Mouse (Mus musculus) embryonic facial prominence, embryonic 13.5 days (tissue): ENCODE measurements around the gene Cd59a. TPM values are rescaled to one million over a fixed set of nuclear protein-coding genes. Genes with fewer than 3 reads are reported as not detected.
"Not testable (repeated sequence)": the region's sequence is repeated elsewhere in the genome, so short reads cannot be mapped to it uniquely, and the experiment has no call there.

Experiments used
- ATAC-seq: fragments of 200-750 bp; cut with Nextera tagmentation; 2 replicates; pipeline ENCODE4 v1.8.0; 2017; ENCODE audit warnings: low read depth; ENCODE audit not compliant: insufficient number of reproducible peaks, insufficient read depth, low FRiP score, low TSS enrichment
- H3K27ac ChIP-seq: fragments of 300-500 bp; sonication (generic); 2 replicates; pipeline ENCODE4 v1.5.1; 2015; ENCODE audit warnings: moderate library complexity, mild to moderate bottlenecking, inconsistent platforms
- H3K27me3 ChIP-seq: fragments of 300-500 bp; sonication (generic); 2 replicates; pipeline ENCODE4 v1.6.1; 2015; ENCODE audit warnings: mild to moderate bottlenecking, inconsistent platforms
- H3K36me3 ChIP-seq: fragments of 300-500 bp; sonication (generic); 2 replicates; pipeline ENCODE4 v1.6.1; 2015; ENCODE audit warnings: mild to moderate bottlenecking, inconsistent platforms
- H3K4me1 ChIP-seq: fragments of 300-500 bp; sonication (generic); 2 replicates; pipeline ENCODE4 v1.6.1; 2015; ENCODE audit warnings: inconsistent platforms
- H3K4me2 ChIP-seq: fragments of 300-500 bp; sonication (generic); 2 replicates; pipeline ENCODE4 v1.6.1; 2015; ENCODE audit warnings: moderate library complexity, mild to moderate bottlenecking, inconsistent platforms
- H3K4me3 ChIP-seq: fragments of 300-500 bp; sonication (generic); 2 replicates; pipeline ENCODE4 v1.5.1; 2015; ENCODE audit warnings: mild to moderate bottlenecking, inconsistent platforms
- H3K9ac ChIP-seq: fragments of 300-500 bp; sonication (generic); 2 replicates; pipeline ENCODE4 v1.6.1; 2015; ENCODE audit warnings: mild to moderate bottlenecking, inconsistent platforms
- H3K9me3 ChIP-seq: fragments of 300-500 bp; sonication (generic); 2 replicates; pipeline ENCODE4 v1.6.1; 2016; ENCODE audit warnings: inconsistent platforms
- WGBS: fragments of 180-500 bp; shearing (Covaris S2); methylation state at CpG from one replicate; pipeline ENCODE4 v1.1.7; 2015; ENCODE audit warnings: mixed read lengths; 5-methylcytosine and 5-hydroxymethylcytosine counted together
- polyA plus RNA-seq: library from polyadenylated mRNA; unstranded; fragments of >200 nt; fragmentation: Nextera tagmentation; extraction: Ambion mirVana; gene quantifications from 2 replicates; pipeline ENCODE4 v1.2.1, GENCODE M21; 2015

Gene Cd59a
- 24.1 and 26.1 TPM in 2 replicates for polyA plus RNA-seq

GRCm38 (mm10) chr2:104095741-104096213 is at the start of gene Cd59a:
TSS of gene Cd59a (plus strand) at chr2:104095801.
- peak within 1 kb of the TSS; percentile 71 for H3K27ac ChIP-seq
- H3K4me3 ChIP-seq, result peak within 1 kb of the TSS; percentile 53
- peak within 1 kb of the TSS; percentile 74 for H3K9ac ChIP-seq
- no peaks in the 10 kb centered on the region for H3K27me3 ChIP-seq
- no peaks in the 10 kb centered on the region for H3K36me3 ChIP-seq
- ATAC-seq, result peak; percentile 85
- peaks cover 15% of the 10 kb centered on the region for H3K4me1 ChIP-seq
- 2% methylated on average over 15 of the region's 15 CpGs for WGBS
- no peaks in the 10 kb centered on the region for H3K9me3 ChIP-seq
- peak within 1 kb of the TSS; percentile 74 for H3K4me2 ChIP-seq

GRCm38 (mm10) chr2:104058381-104058780 is 37.2 kb upstream of the Cd59a start:
- Histone ChIP-seq H3K4me3 (no peak overlapping the region), H3K4me1 (no peaks in the 10 kb centered on the region), H3K9me3 (no peaks in the 10 kb centered on the region), H3K27me3 (no peaks in the 10 kb centered on the region), H3K9ac (no peak overlapping the region), H3K27ac (no peak overlapping the region), H3K4me2 (no peak overlapping the region), H3K36me3 (peaks cover 42% of the 10 kb centered on the region)
- no peak for ATAC-seq
- WGBS, result 79% methylated on average over 1 of the region's 1 CpGs

- H3K4me1 ChIP-seq, result no peaks in the 10 kb centered on the region
- no peak overlapping the region for H3K27ac ChIP-seq
- H3K9ac ChIP-seq, result no peak overlapping the region
- H3K36me3 ChIP-seq, result peaks cover 38% of the 10 kb centered on the region
- H3K9me3 ChIP-seq, result no peaks in the 10 kb centered on the region
- H3K27me3 ChIP-seq, result no peaks in the 10 kb centered on the region
- no peak for ATAC-seq
- no peak overlapping the region for H3K4me3 ChIP-seq
- H3K4me2 ChIP-seq, result no peak overlapping the region
- WGBS, result 92% methylated on average over 4 of the region's 4 CpGs
These were observed 36.6 kb upstream of the Cd59a start for GRCm38 (mm10) chr2:104058954-104059353.

GRCm38 (mm10) chr2:104059786-104060185 is 35.8 kb upstream of the Cd59a start:
- Histone ChIP-seq H3K4me2 (no peak overlapping the region), H3K27me3 (no peaks in the 10 kb centered on the region), H3K27ac (no peak overlapping the region), H3K36me3 (peaks cover 30% of the 10 kb centered on the region), H3K9me3 (no peaks in the 10 kb centered on the region), H3K4me3 (no peak overlapping the region), H3K9ac (no peak overlapping the region), H3K4me1 (no peaks in the 10 kb centered on the region)
- 72% methylated on average over 10 of the region's 10 CpGs for WGBS
- ATAC-seq, result no peak

- 94% methylated on average over 6 of the region's 6 CpGs for WGBS
- H3K9me3 ChIP-seq, result no peaks in the 10 kb centered on the region
- no peak overlapping the region for H3K9ac ChIP-seq
- H3K4me3 ChIP-seq, result no peak overlapping the region
- H3K27me3 ChIP-seq, result no peaks in the 10 kb centered on the region
- H3K4me1 ChIP-seq, result no peaks in the 10 kb centered on the region
- H3K4me2 ChIP-seq, result no peak overlapping the region
- no peak for ATAC-seq
- peaks cover 21% of the 10 kb centered on the region for H3K36me3 ChIP-seq
- no peak overlapping the region for H3K27ac ChIP-seq
These were observed 34.6 kb upstream of the Cd59a start for GRCm38 (mm10) chr2:104060996-104061395.

- Histone ChIP-seq H3K4me1 (no peaks in the 10 kb centered on the region), H3K9ac (no peak overlapping the region), H3K9me3 (no peaks in the 10 kb centered on the region), H3K27ac (no peak overlapping the region), H3K27me3 (no peaks in the 10 kb centered on the region), H3K36me3 (peaks cover 21% of the 10 kb centered on the region), H3K4me3 (no peak overlapping the region), H3K4me2 (no peak overlapping the region)
- no peak for ATAC-seq
These were observed 32.9 kb upstream of the Cd59a start for GRCm38 (mm10) chr2:104062665-104063064.

- no peaks in the 10 kb centered on the region for H3K4me1 ChIP-seq
- H3K9me3 ChIP-seq, result no peaks in the 10 kb centered on the region
- no peak for ATAC-seq
- H3K4me3 ChIP-seq, result no peak overlapping the region
- H3K27me3 ChIP-seq, result no peaks in the 10 kb centered on the region
- H3K4me2 ChIP-seq, result no peak overlapping the region
- no peak overlapping the region for H3K9ac ChIP-seq
- WGBS, result 91% methylated on average over 2 of the region's 2 CpGs
- peaks cover 13% of the 10 kb centered on the region for H3K36me3 ChIP-seq
- H3K27ac ChIP-seq, result no peak overlapping the region
These were observed 31.4 kb upstream of the Cd59a start for GRCm38 (mm10) chr2:104064152-104064551.

GRCm38 (mm10) chr2:104065526-104065925 is 30.1 kb upstream of the Cd59a start, which contains the start of gene Gm10912:
TSS of gene Gm10912 (plus strand) at chr2:104065826.
- not testable (repeated sequence) for H3K9me3 ChIP-seq, H3K9ac ChIP-seq, H3K4me3 ChIP-seq, H3K27me3 ChIP-seq, H3K27ac ChIP-seq, H3K4me1 ChIP-seq, H3K4me2 ChIP-seq, ATAC-seq
- 85% methylated on average over 6 of the region's 6 CpGs for WGBS
- H3K36me3 ChIP-seq, result peaks cover 13% of the 10 kb centered on the region

- H3K27me3 ChIP-seq, H3K9me3 ChIP-seq, H3K4me1 ChIP-seq, H3K9ac ChIP-seq, H3K27ac ChIP-seq, H3K4me2 ChIP-seq, ATAC-seq, H3K36me3 ChIP-seq, H3K4me3 ChIP-seq: not testable (repeated sequence)
- 88% methylated on average over 7 of the region's 7 CpGs for WGBS
These were observed 27.2 kb upstream of the Cd59a start, which contains the start of gene Gm10799 for GRCm38 (mm10) chr2:104068450-104068849. TSS of gene Gm10799 (minus strand) at chr2:104068550.

- H3K27ac ChIP-seq, result peak within 1 kb of the TSS; percentile 64
- peak within 1 kb of the TSS; percentile 46 for H3K4me3 ChIP-seq
- peak; percentile 84 for ATAC-seq
- peak within 1 kb of the TSS; percentile 62 for H3K4me2 ChIP-seq
- peaks cover 10% of the 10 kb centered on the region; the same call in 1 of the 2 replicates for H3K4me1 ChIP-seq
- 0 out of 2 replicates have a peak, but pooled peaks cover 6% of the 10 kb centered on the region for H3K9me3 ChIP-seq
- no peaks in the 10 kb centered on the region for H3K27me3 ChIP-seq
- WGBS, result 5% methylated on average over 13 of the region's 13 CpGs
- peak within 1 kb of the TSS; percentile 65 for H3K9ac ChIP-seq
- H3K36me3 ChIP-seq, result peaks cover 6% of the 10 kb centered on the region; the same call in 1 of the 2 replicates
These were observed 25.9 kb upstream of the Cd59a start, which contains the start of gene Cd59b for GRCm38 (mm10) chr2:104069704-104070185. TSS of gene Cd59b (plus strand) at chr2:104069849.

- not testable (repeated sequence) for H3K4me2 ChIP-seq, ATAC-seq
These were observed 17.3 kb upstream of the Cd59a start for GRCm38 (mm10) chr2:104078285-104078684.

GRCm38 (mm10) chr2:104081436-104082050 is 14.1 kb upstream of the Cd59a start:
- H3K9me3 ChIP-seq, H3K4me1 ChIP-seq, H3K36me3 ChIP-seq, ATAC-seq, H3K27me3 ChIP-seq, H3K4me2 ChIP-seq, H3K4me3 ChIP-seq, H3K27ac ChIP-seq, H3K9ac ChIP-seq: not testable (repeated sequence)
- 80% methylated on average over 1 of the region's 1 CpGs for WGBS

More at GRCm38 (mm10) chr2:104078285-104078684, 17.3 kb upstream of the Cd59a start:
- H3K9ac ChIP-seq, H3K27me3 ChIP-seq, H3K27ac ChIP-seq, H3K4me1 ChIP-seq, H3K36me3 ChIP-seq, H3K9me3 ChIP-seq, H3K4me3 ChIP-seq: not testable (repeated sequence)
- 72% methylated on average over 5 of the region's 5 CpGs for WGBS
